ENCODE assay signal across 9 mouse cellular contexts in the genomic region with DNA sequence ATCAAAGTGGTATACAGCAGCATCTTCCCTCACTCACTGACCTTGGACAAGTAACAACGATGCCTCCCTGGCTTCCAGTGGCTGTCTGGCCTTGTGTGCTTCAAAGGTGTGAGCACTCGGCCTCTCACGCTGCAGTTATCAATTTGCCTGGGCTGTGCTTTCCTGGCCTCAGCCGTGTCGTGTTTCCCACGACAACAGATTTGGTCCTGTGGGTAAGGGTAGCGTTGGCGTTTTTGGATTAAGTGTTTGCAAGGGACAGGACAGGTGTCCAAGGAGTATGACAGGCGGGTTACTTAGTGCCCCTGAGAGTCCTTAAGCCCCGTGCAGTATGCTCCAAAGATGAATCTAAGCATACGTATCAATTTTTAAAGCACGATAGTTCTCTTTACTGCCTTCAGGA. TPM values are rescaled to one million over a fixed set of nuclear protein-coding genes. Genes with fewer than 3 reads are reported as not detected.
A peak's percentile ranks its signal among the peaks of the same experiment; 100 is the strongest.
DNase-seq lines count a peak whose midpoint lies in the region; ATAC-seq and TF ChIP-seq lines count a peak whose summit lies in the region.
"Had no signal": no experiment of that assay in that cellular context is flagged by ENCODE, and none has a peak within 500 bp of the region (broad histone marks: within the 10 kb centered on the region; RNA-seq: fewer than 3 reads in every experiment).

No protein-coding gene starts in this region.

- TF ChIP-seq CTCF in hindbrain, postnatal 0 days (IDR thresholded peaks at IDR 0.05; ENCODE audit: low read depth), result no peak

- DNase-seq in heart, adult 18-20 months, result no peak
- no peak for DNase-seq in hindbrain, postnatal 0 days (ENCODE audit: low spot score)
- DNase-seq in c-Kit-positive CD71-positive TER-119-positive erythroid progenitor cells, embryonic 14.5 days (ENCODE audit: low spot score), result no peak
- DNase-seq in urinary bladder, postnatal 4 days (ENCODE audit: low spot score in 2 of 2), result no peak
- no peak for DNase-seq in ovary, adult 18-20 months (ENCODE audit: low spot score)

- peak overlapping the region; percentile 99 for H3K4me2 ChIP-seq in heart, embryonic 12.5 days
- H3K4me2 ChIP-seq in hindbrain, postnatal 0 days (ENCODE audit: low read depth, low read length), result peak overlapping the region; percentile 75
- H3K4me2 ChIP-seq in midbrain, embryonic 13.5 days (replicated peaks), result peak overlapping the region; percentile 86

- WGBS in heart, embryonic 12.5 days, result 27% methylated on average over 12 of the region's 12 CpGs
- WGBS in hindbrain, postnatal 0 days, result 30% methylated on average over 12 of the region's 12 CpGs
- 27% methylated on average over 12 of the region's 12 CpGs for WGBS in midbrain, embryonic 13.5 days

- H3K4me1 ChIP-seq in heart, embryonic 12.5 days (replicated peaks), result peaks cover 27% of the 10 kb centered on the region
- H3K4me1 ChIP-seq in brown adipose tissue, adult 24 weeks (ENCODE audit: control insufficient read depth, insufficient read depth, insufficient read length, low read length), result peaks cover 10% of the 10 kb centered on the region; the same call in 1 of the 2 replicates
- H3K4me1 ChIP-seq in hindbrain, postnatal 0 days (ENCODE audit: insufficient read depth, low read length), result peaks cover 25% of the 10 kb centered on the region
- H3K4me1 ChIP-seq in midbrain, embryonic 13.5 days (replicated peaks), result peaks cover 33% of the 10 kb centered on the region

- H3K9me3 ChIP-seq in heart, embryonic 12.5 days (replicated peaks), result no peaks in the 10 kb centered on the region
- H3K9me3 ChIP-seq in hindbrain, postnatal 0 days (ENCODE audit: low read length), result no peaks in the 10 kb centered on the region
- H3K9me3 ChIP-seq in midbrain, embryonic 13.5 days, result no peaks in the 10 kb centered on the region

- H3K4me3 ChIP-seq in heart, embryonic 12.5 days, result peak overlapping the region; percentile 68; the same call in 1 of the 2 replicates
- peak overlapping the region; percentile 51; the same call in 1 of the 2 replicates for H3K4me3 ChIP-seq in brown adipose tissue, adult 24 weeks (ENCODE audit: insufficient read depth, low read depth, low read length)
- peak overlapping the region; percentile 41 for H3K4me3 ChIP-seq in hindbrain, postnatal 0 days (ENCODE audit: low read length)
- peak overlapping the region; percentile 51; the same call in 1 of the 2 replicates for H3K4me3 ChIP-seq in midbrain, embryonic 13.5 days (replicated peaks)

- no peaks in the 10 kb centered on the region for H3K36me3 ChIP-seq in heart, embryonic 12.5 days
- no peaks in the 10 kb centered on the region for H3K36me3 ChIP-seq in hindbrain, postnatal 0 days (ENCODE audit: insufficient read depth, low read length)
- H3K36me3 ChIP-seq in midbrain, embryonic 13.5 days, result no peaks in the 10 kb centered on the region

- no peak for ATAC-seq in heart, embryonic 12.5 days (ENCODE audit: insufficient number of reproducible peaks, low FRiP score)
- no peak for ATAC-seq in hindbrain, postnatal 0 days
- no peak for ATAC-seq in midbrain, embryonic 13.5 days

- H3K9ac ChIP-seq in heart, embryonic 12.5 days, result no peak overlapping the region
- no peak overlapping the region for H3K9ac ChIP-seq in hindbrain, postnatal 0 days (replicated peaks; ENCODE audit: low read length)
- no peak overlapping the region for H3K9ac ChIP-seq in midbrain, embryonic 13.5 days (replicated peaks)

- no peak overlapping the region for H3K27ac ChIP-seq in heart, embryonic 12.5 days (ENCODE audit: poor library complexity, severe bottlenecking)
- H3K27ac ChIP-seq in brown adipose tissue, adult 24 weeks (replicated peaks; ENCODE audit: low read depth, low read length), result no peak overlapping the region
- no peak overlapping the region for H3K27ac ChIP-seq in hindbrain, postnatal 0 days
- no peak overlapping the region for H3K27ac ChIP-seq in midbrain, embryonic 13.5 days

- H3K27me3 ChIP-seq in heart, embryonic 12.5 days (replicated peaks), result peaks cover 52% of the 10 kb centered on the region
- peaks cover 35% of the 10 kb centered on the region for H3K27me3 ChIP-seq in hindbrain, postnatal 0 days (ENCODE audit: insufficient read depth, low read length)
- peaks cover 70% of the 10 kb centered on the region for H3K27me3 ChIP-seq in midbrain, embryonic 13.5 days

RNA-seq across cellular contexts. Expression of a gene that starts 1.0 kb away (rescaled TPM):
- polyA plus RNA-seq in heart, embryonic 12.5 days (2016; fragmentation: Nextera tagmentation; extraction: Ambion mirVana), result 1.0 and 2.2 TPM in 2 replicates
- total RNA-seq in heart, adult 18-20 months (2021), result 1 to 10 TPM; 1.1 to 1.3 TPM
- not detected in 2 replicates for polyA plus RNA-seq in brown adipose tissue, adult 24 weeks (2012; ENCODE audit: insufficient read depth, insufficient read length, missing spikeins)
- total RNA-seq in hindbrain, postnatal 0 days (2014; rRNA removed), result 0.21 and 1.7 TPM in 2 replicates
- polyA plus RNA-seq in hindbrain, postnatal 0 days (2015; fragmentation: Nextera tagmentation; extraction: Ambion mirVana), result 0.16 TPM in 1 of 2 replicates, not detected in the other
- polyA plus RNA-seq in midbrain, embryonic 13.5 days (2015; fragmentation: Nextera tagmentation; extraction: Ambion mirVana), result 1.6 and 9.9 TPM in 2 replicates
- total RNA-seq: layer of hippocampus, postnatal 10 days had no signal

RNA-seq across cellular contexts. Expression of a gene that starts 3.2 kb away (rescaled TPM):
- 53.5 and 54.1 TPM in 2 replicates for polyA plus RNA-seq in heart, embryonic 12.5 days (2016; fragmentation: Nextera tagmentation; extraction: Ambion mirVana)
- total RNA-seq in heart, adult 18-20 months (2021), result 10 to 100 TPM; 38.4 to 41.8 TPM
- polyA plus RNA-seq in brown adipose tissue, adult 24 weeks (2012; ENCODE audit: insufficient read depth, insufficient read length, missing spikeins), result 21.7 and 24.9 TPM in 2 replicates
- 56.4 and 63.7 TPM in 2 replicates for total RNA-seq in hindbrain, postnatal 0 days (2014; rRNA removed)
- 51.2 and 52.0 TPM in 2 replicates for polyA plus RNA-seq in hindbrain, postnatal 0 days (2015; fragmentation: Nextera tagmentation; extraction: Ambion mirVana)
- 68.2 and 70.5 TPM in 2 replicates for polyA plus RNA-seq in midbrain, embryonic 13.5 days (2015; fragmentation: Nextera tagmentation; extraction: Ambion mirVana)

RNA-seq across cellular contexts. Expression of a gene that starts 17.4 kb away (rescaled TPM):
- polyA plus RNA-seq in heart, embryonic 12.5 days (2016; fragmentation: Nextera tagmentation; extraction: Ambion mirVana), result not detected in 2 replicates
- total RNA-seq in heart, adult 18-20 months (2021), result 1 to 10 TPM in 1 of 2 experiments, not detected in 1; 5.1 TPM
- polyA plus RNA-seq in brown adipose tissue, adult 24 weeks (2012; ENCODE audit: insufficient read depth, insufficient read length, missing spikeins), result 35.1 and 159 TPM in 2 replicates
- total RNA-seq in hindbrain, postnatal 0 days (2014; rRNA removed), result not detected in 2 replicates
- polyA plus RNA-seq in hindbrain, postnatal 0 days (2015; fragmentation: Nextera tagmentation; extraction: Ambion mirVana), result not detected in 2 replicates
- 1.1 TPM in 1 of 2 replicates, not detected in the other for polyA plus RNA-seq in midbrain, embryonic 13.5 days (2015; fragmentation: Nextera tagmentation; extraction: Ambion mirVana)
- total RNA-seq: layer of hippocampus, postnatal 10 days had no signal

Comparison
In these comparisons a context has a peak if more than half of its experiments do, and no peak if none do; other contexts are left out.
1. RNA of a gene that starts 17.4 kb away (polyA plus RNA-seq): 35.1 to 159 TPM in brown adipose tissue, adult 24 weeks; 1.1 TPM in midbrain, embryonic 13.5 days, not detected in heart, embryonic 12.5 days and not detected in hindbrain, postnatal 0 days; every median in the first group is over 10 times any median in the second.
2. Peak in every context shown above with its lines, with median percentiles within 50 percentile points of each other: H3K4me2 ChIP-seq and H3K4me3 ChIP-seq.